Mouse (Mus musculus): ENCODE results near the gene Vps26c. TPM values are rescaled to one million over a fixed set of nuclear protein-coding genes. Genes with fewer than 3 reads are reported as not detected.

Vps26c gene
- polyA plus RNA-seq (2015; fragmentation: Nextera tagmentation; extraction: Ambion mirVana), result 43.6 and 46.7 TPM in 2 replicates

DNA sequence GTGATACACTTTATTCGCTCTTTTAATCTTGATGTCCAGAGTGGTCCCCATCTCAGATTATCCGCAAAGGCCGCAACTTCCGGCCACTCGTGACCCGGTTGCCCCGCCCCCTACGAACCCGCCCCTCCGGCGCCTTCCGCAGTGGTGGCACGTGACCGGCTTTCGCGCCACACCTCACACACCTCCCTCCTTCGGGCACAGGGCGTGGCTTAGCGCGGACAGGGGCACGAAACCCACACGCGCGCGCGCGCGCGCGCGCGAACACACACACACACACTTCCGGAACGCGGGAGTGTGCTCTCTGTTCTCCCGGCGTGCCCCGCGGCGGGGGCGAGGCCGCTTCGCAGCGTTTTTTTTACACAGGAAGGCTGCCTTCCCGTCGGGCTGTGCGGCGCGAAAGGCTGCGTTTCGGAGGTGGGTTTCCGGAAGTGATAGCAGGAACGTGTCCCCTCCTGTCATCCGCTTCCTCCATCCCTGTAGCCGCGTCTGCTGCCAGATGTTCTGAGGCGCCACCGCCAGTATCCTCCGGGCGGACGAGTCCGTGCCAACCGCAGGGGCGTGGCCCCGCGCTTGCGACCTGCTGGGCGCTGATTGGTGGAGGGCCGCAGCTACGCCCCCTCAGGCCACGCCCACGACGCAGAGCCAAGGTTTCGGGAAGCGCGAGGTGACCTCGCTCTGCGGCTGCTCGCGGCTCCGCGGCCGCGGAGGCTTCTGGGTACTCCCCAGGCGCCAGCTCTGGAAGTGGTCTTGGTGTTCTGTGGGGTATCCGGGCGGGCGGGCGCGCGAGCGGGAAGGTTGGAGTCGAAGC, at the start of gene Vps26c:
Gene Vps26c, minus strand, starts transcription at position 487 of the 808 bp plus-strand sequence.
- ATAC-seq (ENCODE audit: extremely low read depth, insufficient number of reproducible peaks, low FRiP score, low TSS enrichment), result peak; percentile 92
- WGBS, result under 1% methylated on average over 93 of the region's 93 CpGs
- Histone ChIP-seq H3K4me3 (peak within 1 kb of the TSS; percentile 93), H3K9me3 (no peaks in the 10 kb centered on the region), H3K9ac (peak within 1 kb of the TSS; percentile 91), H3K36me3 (no peaks in the 10 kb centered on the region), H3K27ac (replicated peaks) (peak within 1 kb of the TSS; percentile 97), H3K27me3 (replicated peaks) (no peaks in the 10 kb centered on the region), H3K4me1 (peaks cover 47% of the 10 kb centered on the region), H3K4me2 (peak within 1 kb of the TSS; percentile 85)

DNA sequence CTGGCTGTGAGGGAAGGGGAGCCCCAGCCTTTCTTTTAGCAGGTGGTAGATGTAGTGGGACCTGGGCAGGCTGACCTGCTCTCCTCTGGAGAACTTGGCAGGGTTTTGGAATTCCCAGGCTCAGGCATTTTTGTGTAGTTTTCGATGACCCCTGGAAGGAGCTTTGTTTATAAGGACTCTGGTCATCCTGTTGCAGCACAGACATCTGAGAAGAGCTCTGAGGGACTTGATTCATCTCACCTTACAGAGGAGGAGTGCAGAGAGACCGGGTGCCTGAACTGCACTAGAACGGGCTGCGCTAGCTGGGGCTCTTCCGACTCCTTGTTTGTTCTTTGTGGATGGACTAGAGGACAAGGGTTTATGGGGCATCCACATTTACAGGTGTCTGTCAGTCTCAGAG, 49.1 kb upstream of the Vps26c start:
- Histone ChIP-seq H3K4me2 (0 out of 2 replicates have a peak overlapping the region, but pooled peaks have one; percentile 10), H3K9me3 (no peaks in the 10 kb centered on the region), H3K27me3 (replicated peaks) (no peaks in the 10 kb centered on the region), H3K9ac (peak overlapping the region; percentile 24; the same call in 1 of the 2 replicates), H3K27ac (replicated peaks) (peak overlapping the region; percentile 31; the same call in 1 of the 2 replicates), H3K4me3 (no peak overlapping the region), H3K4me1 (peaks cover 90% of the 10 kb centered on the region), H3K36me3 (no peaks in the 10 kb centered on the region)
- ATAC-seq (ENCODE audit: extremely low read depth, insufficient number of reproducible peaks, low FRiP score, low TSS enrichment), result no peak
- WGBS, result 59% methylated on average over 5 of the region's 5 CpGs

DNA sequence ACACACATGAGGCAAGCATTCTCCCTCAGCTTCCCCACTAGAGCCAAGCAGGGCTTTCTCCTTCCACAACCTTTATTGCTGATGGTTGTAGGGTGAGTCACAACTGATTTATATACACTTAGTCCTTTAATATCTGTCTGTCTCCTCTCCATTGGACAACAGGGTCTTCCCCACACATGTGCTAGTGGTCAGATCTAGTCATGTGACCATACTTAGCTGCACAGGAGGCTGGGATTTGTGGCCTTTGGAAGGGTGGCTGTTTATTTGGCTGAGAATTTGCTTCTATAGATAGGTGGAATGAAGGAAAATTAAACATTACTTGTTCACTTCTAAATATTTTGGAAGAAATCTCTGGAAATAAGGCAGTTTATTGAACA, 48.1 kb upstream of the Vps26c start:
- H3K27ac ChIP-seq (replicated peaks), result no peak overlapping the region
- H3K27me3 ChIP-seq (replicated peaks), result no peaks in the 10 kb centered on the region
- H3K9ac ChIP-seq, result peak overlapping the region; percentile 41; the same call in 1 of the 2 replicates
- H3K9me3 ChIP-seq, result no peaks in the 10 kb centered on the region
- 0 out of 2 replicates have a peak overlapping the region, but pooled peaks have one; percentile 0 for H3K4me2 ChIP-seq
- H3K36me3 ChIP-seq, result no peaks in the 10 kb centered on the region
- no peak for ATAC-seq (ENCODE audit: extremely low read depth, insufficient number of reproducible peaks, low FRiP score, low TSS enrichment)
- H3K4me3 ChIP-seq, result no peak overlapping the region
- peaks cover 81% of the 10 kb centered on the region for H3K4me1 ChIP-seq

DNA sequence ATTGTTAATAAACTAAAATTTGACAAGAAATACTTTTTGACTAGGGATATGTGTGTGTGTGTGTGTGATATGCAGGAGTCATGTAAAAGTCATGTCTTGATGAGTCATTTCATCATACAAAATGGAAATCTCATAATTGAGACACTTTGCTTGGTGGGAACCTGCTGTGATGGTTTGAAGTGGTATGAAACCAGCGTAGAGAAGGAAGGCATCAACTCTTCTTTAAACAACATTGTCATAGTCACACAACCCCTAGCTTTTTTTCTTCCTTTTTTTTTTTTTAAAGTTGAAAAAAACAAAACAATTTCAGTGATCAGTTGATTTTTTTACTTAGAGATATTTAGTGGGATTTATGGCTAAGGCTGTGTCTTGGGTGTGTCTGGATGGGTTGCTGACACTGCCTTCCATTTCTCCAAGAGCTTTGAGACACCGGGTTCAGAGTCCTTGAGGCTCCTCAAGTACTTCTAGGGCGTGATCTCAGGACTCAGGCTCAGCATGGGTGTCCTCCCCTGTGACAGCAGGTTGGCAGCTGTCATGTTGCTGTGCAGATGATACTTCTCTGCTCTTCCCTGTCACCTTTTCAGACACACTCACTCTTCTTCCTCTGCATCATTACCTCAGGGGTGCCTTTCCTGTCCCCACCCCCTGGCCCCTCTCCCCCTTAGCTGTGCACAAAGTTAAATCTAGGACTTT, 47.5 kb upstream of the Vps26c start:
- Histone ChIP-seq H3K4me3 (no peak overlapping the region), H3K9me3 (no peaks in the 10 kb centered on the region), H3K4me2 (0 out of 2 replicates have a peak overlapping the region, but pooled peaks have one; percentile 0), H3K36me3 (no peaks in the 10 kb centered on the region), H3K27me3 (replicated peaks) (no peaks in the 10 kb centered on the region), H3K9ac (peak overlapping the region; percentile 41; the same call in 1 of the 2 replicates), H3K27ac (replicated peaks) (no peak overlapping the region), H3K4me1 (peaks cover 76% of the 10 kb centered on the region)
- WGBS, result 60% methylated on average over 3 of the region's 3 CpGs
- ATAC-seq (ENCODE audit: extremely low read depth, insufficient number of reproducible peaks, low FRiP score, low TSS enrichment), result no peak

DNA sequence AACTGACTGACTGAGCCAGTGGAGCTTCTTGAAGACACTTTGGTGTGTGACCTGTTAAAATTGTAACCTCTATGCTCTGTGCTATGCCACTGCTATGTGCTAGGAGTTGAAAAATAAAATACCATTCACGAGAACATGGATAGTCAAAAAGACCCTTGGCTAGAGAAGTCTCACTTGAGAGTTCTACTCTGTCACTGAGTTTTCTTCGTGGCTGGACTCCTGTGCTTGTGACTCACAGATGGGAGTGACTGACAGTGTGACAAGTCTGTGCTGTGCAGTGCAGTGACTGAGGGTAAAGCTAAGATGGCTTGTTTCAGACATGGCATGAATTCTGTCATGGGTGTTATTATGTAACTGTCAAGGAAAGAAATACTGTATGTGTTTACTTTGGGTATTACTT, 45.8 kb upstream of the Vps26c start:
- Histone ChIP-seq H3K36me3 (no peaks in the 10 kb centered on the region), H3K9ac (peak overlapping the region; percentile 72), H3K27ac (replicated peaks) (peak overlapping the region; percentile 40; the same call in 1 of the 2 replicates), H3K27me3 (replicated peaks) (no peaks in the 10 kb centered on the region), H3K4me1 (peaks cover 69% of the 10 kb centered on the region), H3K9me3 (no peaks in the 10 kb centered on the region), H3K4me3 (peak overlapping the region; percentile 34), H3K4me2 (peak overlapping the region; percentile 85)
- no peak for ATAC-seq (ENCODE audit: extremely low read depth, insufficient number of reproducible peaks, low FRiP score, low TSS enrichment)
- 16% methylated on average over 2 of the region's 2 CpGs for whole genome bisulfite sequencing

DNA sequence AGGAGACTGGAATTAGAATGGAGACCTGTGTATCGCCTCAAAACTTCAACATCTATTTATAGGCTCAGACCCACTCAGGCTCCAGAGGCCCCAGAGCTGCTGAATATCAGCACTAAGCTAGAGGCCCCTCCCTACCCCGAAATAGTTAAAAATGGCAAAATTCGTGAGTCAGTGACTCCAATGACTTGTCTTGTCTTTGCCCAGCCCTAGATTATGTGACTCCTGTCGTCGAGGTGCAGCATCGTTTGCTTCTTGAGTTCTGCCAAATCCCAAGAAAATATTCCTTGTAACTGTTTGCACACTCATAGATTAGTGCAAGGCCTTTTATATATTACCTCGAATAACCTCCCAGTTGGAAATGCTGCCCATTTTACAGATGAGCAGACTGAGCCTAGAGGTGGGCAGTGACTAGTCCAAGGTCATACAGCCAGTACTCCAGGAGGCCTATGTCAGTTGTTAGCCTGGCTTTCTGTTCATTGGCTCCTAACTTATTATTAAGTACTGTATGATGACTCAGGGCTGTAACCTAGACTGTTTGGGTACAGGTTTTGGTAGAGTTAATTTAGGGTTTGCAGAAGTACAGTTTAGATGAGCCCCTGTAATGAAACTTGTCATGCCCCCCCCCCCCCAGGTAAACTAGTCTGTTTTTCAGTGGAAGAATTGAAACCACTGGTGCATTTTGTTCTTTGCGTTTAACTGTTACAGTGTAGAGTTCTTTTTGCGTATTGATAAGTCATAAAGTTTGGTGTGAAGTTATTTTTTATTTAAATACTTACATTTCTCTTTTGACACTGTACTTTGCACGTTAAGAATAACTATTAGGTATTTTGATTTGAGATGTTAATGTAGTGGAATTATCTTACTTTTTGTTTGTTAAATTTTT, 44.7 kb upstream of the Vps26c start:
- H3K4me3 ChIP-seq, result peak overlapping the region; percentile 99
- H3K9me3 ChIP-seq, result no peaks in the 10 kb centered on the region
- H3K36me3 ChIP-seq, result no peaks in the 10 kb centered on the region
- H3K9ac ChIP-seq, result peak overlapping the region; percentile 100
- no peak for ATAC-seq (ENCODE audit: extremely low read depth, insufficient number of reproducible peaks, low FRiP score, low TSS enrichment)
- peak overlapping the region; percentile 100 for H3K27ac ChIP-seq (replicated peaks)
- H3K27me3 ChIP-seq (replicated peaks), result no peaks in the 10 kb centered on the region
- H3K4me1 ChIP-seq, result peaks cover 60% of the 10 kb centered on the region
- H3K4me2 ChIP-seq, result peak overlapping the region; percentile 85
- WGBS, result 22% methylated on average over 10 of the region's 10 CpGs

DNA sequence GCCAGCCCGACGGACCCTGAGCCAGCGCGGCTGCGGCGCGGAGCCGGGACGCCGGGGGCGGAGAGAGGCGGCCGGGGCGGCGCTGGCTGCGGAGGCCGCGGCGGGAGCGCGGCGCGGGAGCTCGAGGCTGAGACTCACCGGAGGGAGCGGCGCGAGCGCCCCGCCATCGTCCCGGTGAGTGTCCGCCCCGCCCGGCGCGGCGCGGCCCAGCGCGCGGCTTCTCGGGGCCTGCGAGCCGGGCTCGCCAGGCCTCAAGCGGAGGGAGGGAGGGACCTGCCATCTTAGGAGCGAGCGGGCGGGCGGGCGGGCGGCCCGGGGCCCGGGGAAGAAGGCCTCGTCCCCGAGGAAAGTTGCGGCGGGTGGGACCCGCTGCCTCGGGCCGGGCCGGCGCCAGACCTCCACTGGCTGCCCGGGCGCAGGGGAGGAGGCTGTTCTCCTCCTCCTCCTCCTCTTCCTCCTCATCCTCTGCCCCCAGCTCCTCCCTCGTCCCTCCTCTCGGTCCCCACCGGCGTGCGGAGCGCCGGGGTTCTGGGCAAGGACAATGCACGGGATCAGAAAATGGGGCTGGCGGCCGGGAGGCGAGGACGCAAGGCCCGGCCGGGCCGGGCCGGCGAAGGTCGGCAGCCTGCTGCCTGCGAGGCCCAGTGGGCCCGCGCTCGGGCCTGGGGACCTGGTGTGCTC, 43.9 kb upstream of the Vps26c start:
- WGBS, result 0% methylated on average over 38 of the region's 88 CpGs
- Histone ChIP-seq H3K4me1 (peaks cover 57% of the 10 kb centered on the region), H3K4me2 (peak overlapping the region; percentile 85), H3K9me3 (no peaks in the 10 kb centered on the region), H3K27ac (replicated peaks) (peak overlapping the region; percentile 100), H3K4me3 (peak overlapping the region; percentile 99), H3K27me3 (replicated peaks) (no peaks in the 10 kb centered on the region), H3K36me3 (no peaks in the 10 kb centered on the region), H3K9ac (peak overlapping the region; percentile 100)
- peak; percentile 6 for ATAC-seq (ENCODE audit: extremely low read depth, insufficient number of reproducible peaks, low FRiP score, low TSS enrichment)

DNA sequence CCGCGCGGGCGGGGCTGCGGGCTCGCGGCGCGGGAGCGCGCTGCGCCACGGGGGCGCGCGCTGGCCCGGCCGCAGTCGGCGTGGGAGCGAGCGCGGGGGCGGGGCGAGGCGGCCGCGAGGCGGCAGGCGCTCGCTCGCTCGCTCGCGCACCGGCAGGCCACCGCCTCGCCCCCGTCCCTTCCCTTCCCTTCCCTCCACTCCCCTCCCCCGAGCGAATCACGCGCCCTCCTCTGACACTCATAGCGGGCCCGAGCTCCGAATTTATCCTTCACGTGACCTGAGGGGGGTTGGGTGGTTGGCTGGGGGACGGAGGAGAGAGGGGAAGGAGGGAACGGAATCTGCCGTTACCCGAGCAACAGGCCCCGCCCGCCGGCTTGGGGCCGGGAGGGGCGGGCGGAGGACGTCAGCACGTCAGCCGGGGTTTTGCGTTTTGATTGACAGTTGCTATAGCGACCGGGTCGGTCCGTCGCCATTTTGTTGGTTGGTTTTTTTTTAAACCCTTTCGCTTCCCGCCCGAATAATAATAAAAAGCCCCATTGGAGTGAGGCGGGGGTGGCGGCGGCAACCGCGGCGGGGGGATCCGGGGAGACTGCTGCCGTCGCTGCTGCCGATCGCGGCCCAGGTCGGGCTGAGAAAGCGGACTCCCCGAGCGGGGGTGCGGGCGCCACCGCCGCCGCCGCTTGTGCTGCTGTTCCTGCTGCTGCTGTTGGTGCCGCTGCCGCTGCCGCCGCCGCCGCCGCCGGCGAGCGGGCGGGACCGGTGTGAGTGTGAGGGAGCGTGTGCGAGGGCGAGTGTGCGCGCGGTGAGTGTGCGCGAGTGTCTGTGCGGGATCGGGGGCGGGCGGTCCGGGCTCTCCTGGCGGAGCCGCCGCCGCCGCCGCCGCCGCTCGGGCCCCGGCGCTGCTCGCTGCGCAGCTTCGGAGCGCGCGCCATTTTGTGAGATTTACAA, 42.9 kb upstream of the Vps26c start, which contains the start of gene Dyrk1a:
Gene Dyrk1a, plus strand, starts transcription at position 782 of the 948 bp plus-strand sequence.
- H3K9ac ChIP-seq, result peak within 1 kb of the TSS; percentile 100
- H3K4me2 ChIP-seq, result peak within 1 kb of the TSS; percentile 85
- peak within 1 kb of the TSS; percentile 100 for H3K27ac ChIP-seq (replicated peaks)
- H3K9me3 ChIP-seq, result no peaks in the 10 kb centered on the region
- peaks cover 52% of the 10 kb centered on the region for H3K4me1 ChIP-seq
- ATAC-seq (ENCODE audit: extremely low read depth, insufficient number of reproducible peaks, low FRiP score, low TSS enrichment), result peak; percentile 88
- WGBS, result under 1% methylated on average over 96 of the region's 133 CpGs
- H3K27me3 ChIP-seq (replicated peaks), result no peaks in the 10 kb centered on the region
- H3K4me3 ChIP-seq, result peak within 1 kb of the TSS; percentile 99
- no peaks in the 10 kb centered on the region for H3K36me3 ChIP-seq

DNA sequence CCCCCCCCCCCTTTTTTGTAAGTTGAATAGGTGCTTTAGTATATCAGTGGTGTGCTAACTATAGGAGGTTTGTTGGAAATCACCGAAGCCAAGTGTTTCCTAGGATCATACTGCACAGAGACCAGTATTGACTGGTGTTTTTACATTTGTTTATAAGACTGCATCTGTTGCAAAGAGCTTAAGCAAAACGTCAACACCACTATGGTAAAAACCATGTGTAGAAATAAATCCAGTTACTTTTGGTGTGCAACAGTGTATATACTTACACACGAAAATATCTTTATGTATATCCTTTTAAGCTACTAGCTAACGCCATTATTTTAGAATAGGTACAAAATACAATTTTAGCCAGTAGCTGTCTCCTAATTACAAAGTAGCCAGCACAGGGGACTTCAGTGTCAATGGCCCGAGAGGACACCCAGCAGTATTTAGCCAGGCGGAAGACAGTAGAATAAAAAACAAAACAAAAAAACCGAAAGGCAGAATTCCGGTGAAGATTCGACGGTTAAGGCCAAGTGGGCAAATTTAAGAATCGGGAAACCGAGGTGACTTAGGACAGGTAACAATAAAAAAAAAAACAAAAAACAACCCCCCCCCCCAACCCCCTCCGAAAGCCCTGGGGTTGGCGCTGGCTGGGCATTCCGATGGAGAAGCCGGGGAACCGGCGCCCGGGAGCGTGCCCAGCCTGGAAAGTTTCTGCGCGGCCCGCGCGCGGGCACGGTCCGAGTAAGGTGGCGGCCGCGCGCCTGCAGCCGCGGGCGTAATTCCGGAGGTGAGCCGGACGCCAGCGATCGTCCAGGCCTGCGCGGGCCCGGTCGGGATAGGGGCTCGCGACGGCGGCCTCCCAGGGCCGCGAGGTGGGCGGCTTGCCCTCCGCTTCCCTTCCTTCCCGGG, 42.0 kb upstream of the Vps26c start:
- H3K4me3 ChIP-seq, result peak overlapping the region; percentile 99
- 2% methylated on average over 53 of the region's 53 CpGs for WGBS
- H3K27ac ChIP-seq (replicated peaks), result peak overlapping the region; percentile 100
- ATAC-seq (ENCODE audit: extremely low read depth, insufficient number of reproducible peaks, low FRiP score, low TSS enrichment), result peak; percentile 77
- no peaks in the 10 kb centered on the region for H3K9me3 ChIP-seq
- H3K9ac ChIP-seq, result peak overlapping the region; percentile 89
- H3K4me2 ChIP-seq, result peak overlapping the region; percentile 68
- no peaks in the 10 kb centered on the region for H3K27me3 ChIP-seq (replicated peaks)
- no peaks in the 10 kb centered on the region for H3K36me3 ChIP-seq
- peaks cover 42% of the 10 kb centered on the region for H3K4me1 ChIP-seq
